Mouse (Mus musculus) CH12.LX (cell line): ENCODE results near the gene Robo3. TPM values are rescaled to one million over a fixed set of nuclear protein-coding genes. Genes with fewer than 3 reads are reported as not detected.

Experiments used
- DNase-seq: peaks from one replicate; pipeline ENCODE4 v3.0.0-alpha.2; 2013; ENCODE audit errors: extremely low read depth
- H3K27ac ChIP-seq: 2 replicates; pipeline ENCODE4 v1.5.1; 2012; ENCODE audit warnings: low read depth, mild to moderate bottlenecking, control low read depth, moderate library complexity; ENCODE audit not compliant: insufficient read depth
- H3K27me3 ChIP-seq: replicated peaks from 2 replicates; pipeline ENCODE3; 2012; ENCODE audit warnings: inconsistent platforms
- H3K36me3 ChIP-seq, 2 experiments: replicated peaks in 1 of 2; 2 replicates each; pipeline versions ENCODE3 to v1.6.1; 2012; ENCODE audit warnings: inconsistent platforms in 1 of 2, low read length in 1 of 2, mild to moderate bottlenecking in 1 of 2, mixed read lengths in 1 of 2, moderate library complexity in 1 of 2; ENCODE audit not compliant: control insufficient read depth in 1 of 2, insufficient read depth in 1 of 2
- H3K4me1 ChIP-seq, 2 experiments: 2 replicates each; pipeline ENCODE4 v1.6.1; 2012; ENCODE audit warnings: inconsistent platforms in 1 of 2, moderate library complexity in 1 of 2; ENCODE audit not compliant: insufficient read depth in 2 of 2, control insufficient read depth in 1 of 2
- H3K4me2 ChIP-seq: 2 replicates; pipeline ENCODE4 v1.6.1; 2012; ENCODE audit warnings: low read depth, mild to moderate bottlenecking, control low read depth; ENCODE audit not compliant: poor library complexity, insufficient read depth, severe bottlenecking
- H3K4me3 ChIP-seq, 3 experiments: fragments of 150-350 bp in 1 of 3; sonication (generic) in 1 of 3; replicated peaks in 1 of 3; 2 replicates each; pipeline versions ENCODE3 to v1.5.1; 2011 to 2012; ENCODE audit warnings: low read depth in 2 of 3, low read length in 2 of 3, mild to moderate bottlenecking in 2 of 3, moderate library complexity in 2 of 3, control low read depth in 1 of 3, improper control_type of control experiment in 1 of 3, inconsistent platforms in 1 of 3, mixed read lengths in 1 of 3; ENCODE audit not compliant: poor library complexity in 1 of 3
- H3K79me2 ChIP-seq: replicated peaks from 2 replicates; pipeline ENCODE4 v1.6.1; 2012; ENCODE audit warnings: mild to moderate bottlenecking, moderate library complexity; ENCODE audit not compliant: control insufficient read depth, poor library complexity, insufficient read depth, severe bottlenecking; ENCODE audit errors: extremely low read depth
- H3K9ac ChIP-seq: 2 replicates; pipeline ENCODE4 v1.6.1; 2012; ENCODE audit warnings: low read depth, mild to moderate bottlenecking, control low read depth, moderate library complexity; ENCODE audit not compliant: insufficient read depth
- H3K9me3 ChIP-seq: replicated peaks from 2 replicates; pipeline ENCODE3; 2012; ENCODE audit warnings: low read length, inconsistent platforms, mixed read lengths
- CHD2 ChIP-seq: IDR thresholded peaks from 2 replicates; pipeline ENCODE4 v1.6.1; 2011; ENCODE audit warnings: low read length, improper control_type of control experiment
- CTCF ChIP-seq, 2 experiments: IDR thresholded peaks in 1 of 2; conservative IDR thresholded peaks in 1 of 2; 2 replicates each; pipeline ENCODE4 v1.5.1; 2011 to 2012; ENCODE audit warnings: low read depth in 2 of 2, low read length in 2 of 2, improper control_type of control experiment in 1 of 2, inconsistent platforms in 1 of 2, mild to moderate bottlenecking in 1 of 2, moderate library complexity in 1 of 2
- E2F4 ChIP-seq: IDR thresholded peaks from 2 replicates; pipeline ENCODE4 v1.6.1; 2011; ENCODE audit warnings: low read depth, low read length, improper control_type of control experiment; ENCODE audit not compliant: insufficient replicate concordance
- EP300 ChIP-seq: IDR thresholded peaks from 2 replicates; pipeline ENCODE4 v1.6.1; 2011; ENCODE audit warnings: low read length, improper control_type of control experiment
- GABPA ChIP-seq: IDR thresholded peaks from 2 replicates; pipeline ENCODE4 v1.6.1; 2012; ENCODE audit warnings: low read depth, low read length, improper control_type of control experiment, inconsistent platforms; ENCODE audit not compliant: insufficient replicate concordance
- JUN ChIP-seq: IDR thresholded peaks from 2 replicates; pipeline ENCODE4 v1.6.1; 2011; ENCODE audit warnings: low read depth, mild to moderate bottlenecking, low read length, improper control_type of control experiment, moderate library complexity; ENCODE audit not compliant: insufficient read depth
- MAFK ChIP-seq: IDR thresholded peaks from 2 replicates; pipeline ENCODE4 v1.6.1; 2011; ENCODE audit warnings: low read length, improper control_type of control experiment; ENCODE audit not compliant: insufficient replicate concordance
- MEF2A ChIP-seq: IDR thresholded peaks from 2 replicates; pipeline ENCODE4 v1.6.1; 2014; ENCODE audit warnings: low read depth, mild to moderate bottlenecking, inconsistent platforms, low read length, improper control_type of control experiment, borderline replicate concordance
- POLR2A ChIP-seq: IDR thresholded peaks from 2 replicates; pipeline ENCODE4 v1.6.1; 2011; ENCODE audit warnings: low read depth, mild to moderate bottlenecking, improper control_type of control experiment, low read length
- POLR2AphosphoS2 ChIP-seq: IDR thresholded peaks from 2 replicates; pipeline ENCODE4 v1.6.1; 2011; ENCODE audit warnings: low read depth, low read length, improper control_type of control experiment
- RAD21 ChIP-seq: IDR thresholded peaks from 2 replicates; pipeline ENCODE4 v1.6.1; 2011; ENCODE audit warnings: low read depth, mild to moderate bottlenecking, low read length, improper control_type of control experiment, moderate library complexity
- SIN3A ChIP-seq: IDR thresholded peaks from 2 replicates; pipeline ENCODE4 v1.6.1; 2012; ENCODE audit warnings: low read length, improper control_type of control experiment, inconsistent platforms
- SMC3 ChIP-seq: IDR thresholded peaks from 2 replicates; pipeline ENCODE4 v1.6.1; 2011; ENCODE audit warnings: low read depth, low read length, improper control_type of control experiment
- USF1 ChIP-seq: IDR thresholded peaks from 2 replicates; pipeline ENCODE4 v1.6.1; 2014; ENCODE audit warnings: low read depth, mild to moderate bottlenecking, inconsistent platforms, low read length, improper control_type of control experiment
- ZC3H11A ChIP-seq: IDR thresholded peaks from 2 replicates; pipeline ENCODE4 v1.6.1; 2012; ENCODE audit warnings: low read depth, mild to moderate bottlenecking, inconsistent platforms, low read length, improper control_type of control experiment
- ZMIZ1 ChIP-seq: IDR thresholded peaks from 2 replicates; pipeline ENCODE4 v1.6.1; 2012; ENCODE audit warnings: low read depth, mild to moderate bottlenecking, inconsistent platforms, low read length, improper control_type of control experiment
- ZNF384 ChIP-seq: IDR thresholded peaks from 2 replicates; pipeline ENCODE4 v1.6.1; 2012; ENCODE audit warnings: low read depth, low read length, improper control_type of control experiment, inconsistent platforms
- dilution Hi-C: fragments of 300-500 bp; cut with MboI; formaldehyde crosslinking; loops from 2 replicates; pipeline ENCODE4 v1.14.3; 2020; ENCODE audit warnings: low sequenced_read_pairs; ENCODE audit not compliant: extremely low pct_unique_long_range_greater_than_20kb, extremely low pct_ligation_motif_present
- in situ Hi-C: fragments of 300-500 bp; cut with MboI; formaldehyde crosslinking; loops from 3 replicates; pipeline ENCODE4 v1.14.3; 2019; ENCODE audit warnings: low sequenced_read_pairs, low pct_ligation_motif_present, low pct_unique_long_range_greater_than_20kb, mixed read lengths
- polyA plus RNA-seq: library from polyadenylated mRNA; unstranded; fragments of >175 nt; gene quantifications from 2 replicates; pipeline ENCODE4 v1.2.1, GENCODE M21; 2012; ENCODE audit warnings: low read depth; ENCODE audit not compliant: insufficient read length
- total RNA-seq, 2 experiments: library from RNA; depleted of rRNA; stranded (reverse); fragments of 300-350 nt in 1 of 2; fragments of >200 nt in 1 of 2; gene quantifications; 2 replicates each; pipeline ENCODE4 v1.2.3; 2012 to 2014

Gene Robo3
- total and polyA plus RNA-seq, 3 experiments = 0.41 to 0.76 (median 0.59) TPM

- H3K27ac ChIP-seq = no peak overlapping the region
- dilution Hi-C loops = no loop called here
- DNase-seq = peak; percentile 21
- H3K4me1 ChIP-seq = peaks cover 0 to 6% of the 10 kb centered on the region in 2 experiments; a peak in 2 of 4 replicates
- in situ Hi-C loops = loop anchor here (5.0 kb wide), 1 partner anchor 149 kb away; no protein-coding TSS in a partner anchor
- no peaks in the 10 kb centered on the region for H3K79me2 ChIP-seq
- no peaks in the 10 kb centered on the region for H3K27me3 ChIP-seq
- no peak overlapping the region for H3K4me3 ChIP-seq
- no peak overlapping the region for H3K4me2 ChIP-seq
- peaks cover 2% of the 10 kb centered on the region for H3K9me3 ChIP-seq
- no peaks in the 10 kb centered on the region for H3K36me3 ChIP-seq
- peak in 1 of 2 experiments; percentile 32; a peak in 1 of 4 replicates for TF ChIP-seq CTCF (conservative IDR thresholded peaks at IDR 0.05 in 1 of 2, IDR thresholded peaks at IDR 0.05 in 1 of 2; ENCODE audit: low read depth in 2 of 2, low read length in 2 of 2)
- TF ChIP-seq CHD2 = no peak
- no peak for TF ChIP-seq POLR2AphosphoS2
- TF ChIP-seq GABPA = no peak
- peak; percentile 66; the same call in 1 of the 2 replicates for TF ChIP-seq MAFK
- TF ChIP-seq, all 38 proteins: peak for 2
- H3K9ac ChIP-seq = no peak overlapping the region
Measured at GRCm38 (mm10) chr9:37473611-37474125, 40.6 kb upstream of the Robo3 start.

- H3K9me3 ChIP-seq = peaks cover 3% of the 10 kb centered on the region
- H3K9ac ChIP-seq = no peak overlapping the region
- H3K27ac ChIP-seq = no peak overlapping the region
- H3K27me3 ChIP-seq = peaks cover 34% of the 10 kb centered on the region
- dilution Hi-C loops (no loop called here), in situ Hi-C loops (no loop called here)
- no peaks in the 10 kb centered on the region for H3K36me3 ChIP-seq
- peaks cover 0 to 13% of the 10 kb centered on the region in 2 experiments; a peak in 3 of 4 replicates for H3K4me1 ChIP-seq
- no peak overlapping the region for H3K4me2 ChIP-seq
- DNase-seq = peak; percentile 43
- TF ChIP-seq MAFK (no peak), GABPA (no peak), ZNF384 (peak; percentile 60; the same call in 1 of the 2 replicates), POLR2AphosphoS2 (no peak), USF1 (no peak), JUN (no peak), RAD21 (peak; percentile 85), SIN3A (no peak), CTCF (conservative IDR thresholded peaks at IDR 0.05 in 1 of 2, IDR thresholded peaks at IDR 0.05 in 1 of 2; ENCODE audit: low read depth in 2 of 2, low read length in 2 of 2) (peak in 1 of 2 experiments; percentile 85; a peak in 3 of 4 replicates), POLR2A (no peak), ZC3H11A (peak; percentile 71), EP300 (no peak), E2F4 (no peak), MEF2A (no peak), ZMIZ1 (no peak), SMC3 (peak; percentile 90)
- H3K4me3 ChIP-seq = no peak overlapping the region
- H3K79me2 ChIP-seq = no peaks in the 10 kb centered on the region
Measured at GRCm38 (mm10) chr9:37462764-37463163, 29.7 kb upstream of the Robo3 start.
